Mouse (Mus musculus): Measurements from ENCODE around the gene Hist1h3g.
"Not testable (repeated sequence)": the region's sequence is repeated elsewhere in the genome, so short reads cannot be mapped to it uniquely, and the experiment has no call there.

Gene Hist1h3g

GRCm38 (mm10) chr13:23534368-23535131, 672 bp upstream of the Hist1h3g start:
- DNase-seq (ENCODE audit: extremely low spot score) = no peak

GRCm38 (mm10) chr13:23536076-23536822, 1.0 kb downstream of the Hist1h3g start:
- peak; percentile 72 for DNase-seq (ENCODE audit: extremely low spot score)

GRCm38 (mm10) chr13:23537006-23537710, 1.9 kb downstream of the Hist1h3g start:
- no peak for DNase-seq (ENCODE audit: extremely low spot score)

- no peak for DNase-seq (ENCODE audit: extremely low spot score)
Measured at GRCm38 (mm10) chr13:23538249-23538648, 3.0 kb downstream of the Hist1h3g start.

GRCm38 (mm10) chr13:23539821-23540220, 4.6 kb downstream of the Hist1h3g start:
- not testable (repeated sequence) for DNase-seq (ENCODE audit: extremely low spot score)

GRCm38 (mm10) chr13:23541497-23541896, 6.3 kb downstream of the Hist1h3g start:
- DNase-seq (ENCODE audit: extremely low spot score) = no peak

GRCm38 (mm10) chr13:23542225-23542980, 7.2 kb downstream of the Hist1h3g start:
- not testable (repeated sequence) for DNase-seq (ENCODE audit: extremely low spot score)

- peak; percentile 91 for DNase-seq (ENCODE audit: extremely low spot score)
Measured at GRCm38 (mm10) chr13:23542999-23543607, 7.9 kb downstream of the Hist1h3g start, which contains the start of gene Hist1h2bh. Hist1h2bh (minus strand) TSS chr13:23543392.

GRCm38 (mm10) chr13:23543965-23544786, 9.0 kb downstream of the Hist1h3g start, which contains the start of gene Hist1h3f:
Hist1h3f (plus strand) TSS chr13:23544052.
- DNase-seq (ENCODE audit: extremely low spot score) = peak; percentile 91

GRCm38 (mm10) chr13:23544787-23545120, 9.5 kb downstream of the Hist1h3g start:
- not testable (repeated sequence) for DNase-seq (ENCODE audit: extremely low spot score)

GRCm38 (mm10) chr13:23546694-23547093, 11.5 kb downstream of the Hist1h3g start:
- DNase-seq (ENCODE audit: extremely low spot score) = no peak

- peak; percentile 76 for DNase-seq (ENCODE audit: extremely low spot score)
Measured at GRCm38 (mm10) chr13:23550761-23551145, 15.5 kb downstream of the Hist1h3g start.

- peak; percentile 97 for DNase-seq (ENCODE audit: extremely low spot score)
Measured at GRCm38 (mm10) chr13:23551146-23551834, 16.1 kb downstream of the Hist1h3g start, which contains the start of gene Hist1h4f. Hist1h4f (minus strand) TSS chr13:23551648.

- no peak for DNase-seq (ENCODE audit: extremely low spot score)
Measured at GRCm38 (mm10) chr13:23551931-23552914, 17.0 kb downstream of the Hist1h3g start.

- no peak for DNase-seq (ENCODE audit: extremely low spot score)
Measured at GRCm38 (mm10) chr13:23552962-23553361, 17.7 kb downstream of the Hist1h3g start, which contains the start of gene Hist1h1d. Hist1h1d (plus strand) TSS chr13:23553262.

GRCm38 (mm10) chr13:23554393-23554792, 19.2 kb downstream of the Hist1h3g start:
- DNase-seq (ENCODE audit: extremely low spot score) = no peak

- peak; percentile 96 for DNase-seq (ENCODE audit: extremely low spot score)
Measured at GRCm38 (mm10) chr13:23554925-23555838, 20.0 kb downstream of the Hist1h3g start.

Measured in embryo, embryonic 9.5 days (tissue).